Mouse (Mus musculus): ENCODE results near the gene St8sia6. TPM values are rescaled to one million over a fixed set of nuclear protein-coding genes. Genes with fewer than 3 reads are reported as not detected.

Gene St8sia6
- polyA plus RNA-seq, 1 experiment: 0.55 TPM

DNA sequence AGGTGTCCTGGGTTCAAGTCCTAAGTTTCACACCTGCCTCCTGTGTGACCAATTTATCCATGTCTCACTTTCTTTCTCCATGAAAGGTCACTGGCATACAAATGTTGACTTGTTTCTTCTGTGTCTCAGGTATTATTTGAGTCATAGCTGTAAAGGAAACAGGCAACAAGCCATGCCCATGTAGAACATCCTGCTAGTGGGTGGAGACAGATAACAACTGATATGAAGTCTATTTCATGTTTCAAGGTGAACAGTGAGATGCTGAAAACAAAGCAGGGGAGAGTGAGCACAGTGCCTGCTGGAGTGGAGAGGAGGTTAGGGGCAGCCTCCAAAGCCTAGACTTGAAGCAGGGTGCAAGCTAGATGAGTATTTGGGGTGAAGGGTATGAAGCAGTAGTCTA is 33.5 kb downstream of the St8sia6 start:
- Histone ChIP-seq H3K27ac (ENCODE audit: insufficient read depth, low read depth, low read length) (no peak overlapping the region), H3K4me3 (ENCODE audit: low read depth, low read length) (no peak overlapping the region), H3K4me1 (ENCODE audit: control insufficient read depth, insufficient read depth, insufficient read length, low read length) (0 out of 2 replicates have a peak, but pooled peaks cover 1% of the 10 kb centered on the region), H3K36me3 (ENCODE audit: control insufficient read depth, insufficient read depth, low read length) (no peaks in the 10 kb centered on the region), H3K27me3 (ENCODE audit: control insufficient read depth, insufficient read depth, low read length) (no peaks in the 10 kb centered on the region)
- no peak for TF ChIP-seq POLR2A (IDR thresholded peaks at IDR 0.05; ENCODE audit: low read depth, low read length)
- no peak for TF ChIP-seq CTCF (IDR thresholded peaks at IDR 0.05; ENCODE audit: extremely low read depth, insufficient read length, insufficient replicate concordance, low read depth, low read length)

DNA sequence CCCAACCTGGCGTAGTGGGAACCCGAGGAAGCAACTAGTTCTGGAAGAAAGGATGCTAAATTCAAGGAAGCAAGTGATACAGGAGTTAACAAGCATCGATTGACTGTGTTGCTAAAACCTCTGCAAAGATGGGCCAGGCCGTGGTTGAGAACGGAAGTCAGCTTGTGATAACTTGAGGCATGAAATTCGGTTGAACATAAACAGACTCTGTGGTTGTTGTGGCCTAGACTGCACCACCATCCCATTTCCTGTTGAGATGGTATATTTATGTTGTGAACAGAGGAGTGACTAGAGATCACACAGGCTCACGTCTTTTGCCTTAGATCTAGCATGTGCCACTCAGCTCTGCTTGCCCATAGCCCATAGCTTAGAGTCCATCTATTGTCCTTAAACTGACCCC is 36.5 kb downstream of the St8sia6 start:
- WGBS: 66% methylated on average over 7 of the region's 7 CpGs
- Histone ChIP-seq H3K27ac (ENCODE audit: insufficient read depth, low read depth, low read length) (no peak overlapping the region), H3K4me1 (ENCODE audit: control insufficient read depth, insufficient read depth, insufficient read length, low read length) (0 out of 2 replicates have a peak, but pooled peaks cover 1% of the 10 kb centered on the region), H3K4me3 (ENCODE audit: low read depth, low read length) (no peak overlapping the region), H3K36me3 (ENCODE audit: control insufficient read depth, insufficient read depth, low read length) (no peaks in the 10 kb centered on the region), H3K27me3 (ENCODE audit: control insufficient read depth, insufficient read depth, low read length) (no peaks in the 10 kb centered on the region)
- TF ChIP-seq POLR2A (IDR thresholded peaks at IDR 0.05; ENCODE audit: low read depth, low read length) (no peak), CTCF (IDR thresholded peaks at IDR 0.05; ENCODE audit: extremely low read depth, insufficient read length, insufficient replicate concordance, low read depth, low read length) (no peak)

- Histone ChIP-seq H3K4me1 (ENCODE audit: control insufficient read depth, insufficient read depth, insufficient read length, low read length) (0 out of 2 replicates have a peak, but pooled peaks cover 1% of the 10 kb centered on the region), H3K36me3 (ENCODE audit: control insufficient read depth, insufficient read depth, low read length) (no peaks in the 10 kb centered on the region), H3K4me3 (ENCODE audit: low read depth, low read length) (no peak overlapping the region), H3K27ac (ENCODE audit: insufficient read depth, low read depth, low read length) (no peak overlapping the region), H3K27me3 (ENCODE audit: control insufficient read depth, insufficient read depth, low read length) (no peaks in the 10 kb centered on the region)
- TF ChIP-seq CTCF (IDR thresholded peaks at IDR 0.05; ENCODE audit: extremely low read depth, insufficient read length, insufficient replicate concordance, low read depth, low read length) (no peak), POLR2A (IDR thresholded peaks at IDR 0.05; ENCODE audit: low read depth, low read length) (no peak)
- WGBS: 48% methylated on average over 4 of the region's 4 CpGs
Observed at GRCm38 (mm10) chr2:13755733-13756132, 38.1 kb downstream of the St8sia6 start.

DNA sequence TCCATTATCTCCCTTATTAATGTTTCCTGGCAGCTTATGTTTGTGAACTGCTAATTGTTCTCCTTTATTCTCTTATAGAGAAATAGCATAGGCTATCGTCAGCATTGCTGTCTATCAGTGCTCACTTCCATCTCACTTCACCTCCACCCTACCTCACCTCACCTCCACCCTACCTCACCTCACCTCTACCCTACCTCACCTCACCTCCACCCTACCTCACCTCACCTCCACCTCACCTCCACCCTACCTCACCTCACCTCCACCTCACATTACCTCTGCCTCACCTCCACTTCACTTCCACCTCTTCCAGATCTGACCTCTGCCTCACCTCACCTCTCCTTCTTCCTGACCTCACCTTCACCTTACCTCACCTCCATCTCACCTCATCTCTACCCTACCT is 42.2 kb downstream of the St8sia6 start:
- no peak for TF ChIP-seq POLR2A (IDR thresholded peaks at IDR 0.05; ENCODE audit: low read depth, low read length)
- TF ChIP-seq CTCF (IDR thresholded peaks at IDR 0.05; ENCODE audit: extremely low read depth, insufficient read length, insufficient replicate concordance, low read depth, low read length): no peak
- WGBS: 71% methylated on average over 1 of the region's 1 CpGs
- Histone ChIP-seq H3K36me3 (ENCODE audit: control insufficient read depth, insufficient read depth, low read length) (no peaks in the 10 kb centered on the region), H3K4me1 (ENCODE audit: control insufficient read depth, insufficient read depth, insufficient read length, low read length) (no peaks in the 10 kb centered on the region), H3K27ac (ENCODE audit: insufficient read depth, low read depth, low read length) (no peak overlapping the region), H3K4me3 (ENCODE audit: low read depth, low read length) (no peak overlapping the region), H3K27me3 (ENCODE audit: control insufficient read depth, insufficient read depth, low read length) (no peaks in the 10 kb centered on the region)

DNA sequence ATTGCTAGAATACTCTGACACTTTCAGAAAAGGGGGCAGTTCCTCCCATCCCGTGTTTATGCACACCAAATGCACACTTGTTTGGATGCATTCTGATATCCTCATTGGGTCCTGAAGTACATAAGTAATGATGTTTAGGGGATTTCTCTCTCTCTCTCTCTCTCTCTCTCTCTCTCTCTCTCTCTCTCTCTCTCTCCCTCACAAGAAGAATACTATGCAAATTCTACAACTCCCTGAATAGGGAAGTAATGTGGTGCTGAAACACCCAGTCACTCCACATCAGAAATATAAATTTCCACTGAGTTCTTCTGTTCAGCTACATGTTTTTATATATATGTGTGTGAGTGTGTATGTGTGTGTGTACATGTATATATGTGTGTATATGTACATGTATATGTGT is 43.1 kb downstream of the St8sia6 start:
- Histone ChIP-seq H3K4me1 (ENCODE audit: control insufficient read depth, insufficient read depth, insufficient read length, low read length) (no peaks in the 10 kb centered on the region), H3K4me3 (ENCODE audit: low read depth, low read length) (no peak overlapping the region), H3K27me3 (ENCODE audit: control insufficient read depth, insufficient read depth, low read length) (no peaks in the 10 kb centered on the region), H3K27ac (ENCODE audit: insufficient read depth, low read depth, low read length) (no peak overlapping the region), H3K36me3 (ENCODE audit: control insufficient read depth, insufficient read depth, low read length) (no peaks in the 10 kb centered on the region)
- no peak for TF ChIP-seq POLR2A (IDR thresholded peaks at IDR 0.05; ENCODE audit: low read depth, low read length)
- TF ChIP-seq CTCF (IDR thresholded peaks at IDR 0.05; ENCODE audit: extremely low read depth, insufficient read length, insufficient replicate concordance, low read depth, low read length): no peak
- 50% methylated on average over 1 of the region's 1 CpGs for WGBS

GRCm38 (mm10) chr2:13750089-13750488 is 43.8 kb downstream of the St8sia6 start:
- TF ChIP-seq CTCF (IDR thresholded peaks at IDR 0.05; ENCODE audit: extremely low read depth, insufficient read length, insufficient replicate concordance, low read depth, low read length) (no peak), POLR2A (IDR thresholded peaks at IDR 0.05; ENCODE audit: low read depth, low read length) (no peak)
- H3K4me3 ChIP-seq (ENCODE audit: low read depth, low read length): no peak overlapping the region
- WGBS: 79% methylated on average over 1 of the region's 1 CpGs
- no peaks in the 10 kb centered on the region for H3K4me1 ChIP-seq (ENCODE audit: control insufficient read depth, insufficient read depth, insufficient read length, low read length)
- no peak overlapping the region for H3K27ac ChIP-seq (ENCODE audit: insufficient read depth, low read depth, low read length)
- no peaks in the 10 kb centered on the region for H3K36me3 ChIP-seq (ENCODE audit: control insufficient read depth, insufficient read depth, low read length)
- H3K27me3 ChIP-seq (ENCODE audit: control insufficient read depth, insufficient read depth, low read length): no peaks in the 10 kb centered on the region

DNA sequence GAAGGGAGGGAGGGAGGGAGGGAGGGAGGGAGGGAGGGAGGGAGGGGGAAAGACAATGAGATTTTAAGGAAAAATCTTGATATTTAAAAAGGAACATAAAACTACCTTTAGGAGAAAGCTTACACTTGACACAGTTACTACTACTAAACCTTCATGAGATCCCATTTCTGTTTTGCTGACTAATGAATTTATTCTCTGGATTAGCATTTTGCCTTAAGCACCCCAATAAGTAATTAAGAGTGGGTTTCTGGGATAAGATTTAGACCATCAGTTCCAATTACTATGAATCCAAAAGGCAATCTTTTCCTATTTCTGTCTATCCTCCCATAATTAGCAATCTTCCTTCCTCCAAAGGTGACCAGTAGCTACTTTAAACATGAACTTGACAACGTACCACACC is 44.7 kb downstream of the St8sia6 start:
- 78% methylated on average over 1 of the region's 1 CpGs for WGBS
- Histone ChIP-seq H3K27me3 (ENCODE audit: control insufficient read depth, insufficient read depth, low read length) (no peaks in the 10 kb centered on the region), H3K4me3 (ENCODE audit: low read depth, low read length) (no peak overlapping the region), H3K4me1 (ENCODE audit: control insufficient read depth, insufficient read depth, insufficient read length, low read length) (no peaks in the 10 kb centered on the region), H3K27ac (ENCODE audit: insufficient read depth, low read depth, low read length) (no peak overlapping the region), H3K36me3 (ENCODE audit: control insufficient read depth, insufficient read depth, low read length) (no peaks in the 10 kb centered on the region)
- no peak for TF ChIP-seq POLR2A (IDR thresholded peaks at IDR 0.05; ENCODE audit: low read depth, low read length)
- TF ChIP-seq CTCF (IDR thresholded peaks at IDR 0.05; ENCODE audit: extremely low read depth, insufficient read length, insufficient replicate concordance, low read depth, low read length): no peak

DNA sequence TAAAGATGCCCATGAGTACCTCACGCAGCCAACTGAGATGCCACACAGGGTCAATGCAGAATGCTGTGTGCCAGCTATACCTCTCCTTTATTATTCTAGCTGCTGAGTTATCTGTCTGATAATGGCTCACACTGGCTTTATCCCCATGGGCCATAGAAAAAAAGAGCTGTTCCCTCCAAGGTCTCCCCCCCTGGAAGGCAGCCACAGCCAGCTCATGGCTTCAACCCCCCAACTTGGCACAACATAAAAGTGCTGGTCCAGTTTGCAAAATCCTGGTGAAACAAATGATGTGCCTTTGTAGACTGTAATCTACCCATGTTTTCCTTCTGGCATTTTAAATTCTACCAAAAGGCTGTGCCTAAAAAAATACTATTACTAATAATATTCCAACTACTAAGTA is 46.3 kb downstream of the St8sia6 start:
- Histone ChIP-seq H3K27ac (ENCODE audit: insufficient read depth, low read depth, low read length) (no peak overlapping the region), H3K4me3 (ENCODE audit: low read depth, low read length) (no peak overlapping the region), H3K27me3 (ENCODE audit: control insufficient read depth, insufficient read depth, low read length) (no peaks in the 10 kb centered on the region), H3K4me1 (ENCODE audit: control insufficient read depth, insufficient read depth, insufficient read length, low read length) (no peaks in the 10 kb centered on the region), H3K36me3 (ENCODE audit: control insufficient read depth, insufficient read depth, low read length) (no peaks in the 10 kb centered on the region)
- TF ChIP-seq CTCF (IDR thresholded peaks at IDR 0.05; ENCODE audit: extremely low read depth, insufficient read length, insufficient replicate concordance, low read depth, low read length): no peak
- TF ChIP-seq POLR2A (IDR thresholded peaks at IDR 0.05; ENCODE audit: low read depth, low read length): no peak
- 96% methylated on average over 1 of the region's 1 CpGs for WGBS

All from small intestine, adult 2 months (tissue).